Mouse (Mus musculus) kidney, postnatal 4 days (tissue): ENCODE measurements around the gene Alox5.

ENCODE experiments used
- DNase-seq, 2 experiments: peaks; one replicate each; pipeline ENCODE4 v3.0.0; 2021; ENCODE audit warnings: mixed read lengths in 2 of 2

Gene Alox5

GRCm38 (mm10) chr6:116381605-116382004, 79.4 kb downstream of the Alox5 start:
- no peak for DNase-seq

- DNase-seq = no peak
Measured at GRCm38 (mm10) chr6:116380157-116380556, 80.8 kb downstream of the Alox5 start.

- no peak for DNase-seq
Measured at GRCm38 (mm10) chr6:116378892-116379291, 82.1 kb downstream of the Alox5 start.

- no peak for DNase-seq
Measured at GRCm38 (mm10) chr6:116374618-116375017, 86.4 kb downstream of the Alox5 start.

GRCm38 (mm10) chr6:116374136-116374535, 86.8 kb downstream of the Alox5 start:
- no peak for DNase-seq

GRCm38 (mm10) chr6:116371500-116371899, 89.5 kb downstream of the Alox5 start:
- DNase-seq = no peak

GRCm38 (mm10) chr6:116370216-116370976, 90.6 kb downstream of the Alox5 start:
- no peak for DNase-seq

- no peak for DNase-seq
Measured at GRCm38 (mm10) chr6:116369811-116370210, 91.2 kb downstream of the Alox5 start.

GRCm38 (mm10) chr6:116367971-116368370, 93.0 kb downstream of the Alox5 start:
- no peak for DNase-seq

GRCm38 (mm10) chr6:116361993-116362392, 99.0 kb downstream of the Alox5 start:
- DNase-seq = no peak

GRCm38 (mm10) chr6:116361463-116361862, 99.5 kb downstream of the Alox5 start:
- no peak for DNase-seq
